Mouse (Mus musculus) frontal cortex, postnatal 10 days (tissue): ENCODE results near the gene Gpcpd1.
"Not testable (repeated sequence)": the region's sequence is repeated elsewhere in the genome, so short reads cannot be mapped to it uniquely, and the experiment has no call there.

Experiments used
- DNase-seq, 2 experiments: peaks; one replicate each; pipeline ENCODE4 v3.0.0; 2022; ENCODE audit warnings: low spot score in 2 of 2, mixed read lengths in 1 of 2

Gpcpd1 gene

DNA sequence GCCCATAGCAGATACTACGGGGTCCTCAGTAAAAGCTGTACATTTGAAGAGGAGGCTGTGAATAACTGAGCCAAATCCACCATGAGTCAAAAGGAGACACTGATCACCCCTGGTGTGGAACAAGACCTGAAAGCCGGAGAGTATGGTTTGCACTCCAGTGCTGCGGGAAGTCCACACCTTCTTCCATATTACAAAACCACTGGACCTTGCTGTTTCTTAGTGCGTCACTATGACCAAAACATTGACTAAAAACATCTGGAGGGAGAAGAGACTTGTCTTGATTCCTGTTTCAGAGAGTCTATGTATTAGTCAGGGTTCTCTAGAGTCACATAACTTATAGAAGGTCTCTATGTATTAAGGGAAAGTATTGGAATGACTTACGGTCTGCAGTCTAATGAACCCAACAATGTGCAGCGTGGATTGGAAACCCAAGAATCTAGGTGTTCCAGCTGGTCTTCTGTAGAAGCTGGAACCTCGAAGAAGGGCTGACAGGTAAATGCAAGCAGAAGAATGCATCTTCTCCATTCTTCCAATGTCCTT, at the start of gene Gpcpd1:
Gene Gpcpd1 (minus strand): TSS at position 490 of the 540 bp plus-strand sequence.
- DNase-seq: no peak

DNA sequence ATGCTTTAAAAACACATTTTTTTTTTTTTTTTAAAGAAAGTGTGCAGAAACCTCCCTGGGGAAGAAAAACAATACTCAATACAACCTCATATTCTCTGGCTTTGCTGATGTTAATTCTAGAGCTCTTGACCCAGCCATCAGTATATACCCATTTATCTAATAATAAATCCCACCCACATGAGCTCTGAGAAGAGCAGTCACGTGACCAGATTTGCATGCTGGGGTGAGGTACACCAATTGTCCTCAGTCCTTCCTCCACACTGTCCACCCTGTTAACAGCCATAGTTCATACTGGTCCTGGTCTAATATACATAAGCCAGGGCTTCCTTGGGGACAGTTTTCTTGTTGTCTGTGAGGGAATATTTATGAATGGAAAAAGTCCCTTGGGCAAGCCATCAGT, 49.0 kb upstream of the Gpcpd1 start:
- DNase-seq: no peak

DNA sequence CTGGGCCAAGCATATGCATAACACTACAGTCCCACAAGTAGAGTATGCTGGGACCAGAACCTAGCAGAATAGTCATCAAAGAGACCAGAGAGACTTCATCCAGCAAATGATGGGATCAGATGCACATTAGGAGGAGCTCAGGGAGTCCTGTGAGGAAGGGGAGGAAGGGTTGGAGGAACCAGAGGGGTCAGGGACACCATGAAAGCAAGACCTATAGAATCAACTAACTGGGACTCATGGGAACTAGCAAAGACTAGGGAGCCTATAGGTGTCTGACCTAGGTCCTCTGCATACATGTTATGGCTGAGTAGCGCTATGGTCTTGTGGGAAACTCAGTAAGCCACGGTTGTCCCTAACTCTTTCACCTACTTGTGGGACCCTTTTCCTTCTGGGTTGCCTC, 41.1 kb upstream of the Gpcpd1 start:
- DNase-seq: no peak

DNA sequence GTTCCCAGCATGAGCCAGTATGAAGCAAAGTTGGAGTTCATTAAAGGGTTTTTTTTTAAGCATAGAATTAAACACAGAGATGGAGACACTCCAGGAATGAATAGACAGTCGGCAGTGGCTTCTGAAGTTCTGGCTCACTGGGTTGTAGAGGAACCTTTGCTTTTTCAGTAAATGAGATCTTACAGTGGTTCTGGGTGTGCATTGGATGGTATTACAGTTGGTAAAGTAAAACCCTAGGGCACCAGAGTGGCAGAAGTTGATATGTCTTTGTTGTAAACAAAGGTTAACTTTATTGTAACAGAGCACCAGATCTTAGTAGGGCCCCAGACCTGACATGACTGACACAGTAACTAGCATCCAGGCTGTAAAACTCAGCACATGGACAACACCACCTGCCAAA, 35.6 kb upstream of the Gpcpd1 start:
- DNase-seq: no peak

DNA sequence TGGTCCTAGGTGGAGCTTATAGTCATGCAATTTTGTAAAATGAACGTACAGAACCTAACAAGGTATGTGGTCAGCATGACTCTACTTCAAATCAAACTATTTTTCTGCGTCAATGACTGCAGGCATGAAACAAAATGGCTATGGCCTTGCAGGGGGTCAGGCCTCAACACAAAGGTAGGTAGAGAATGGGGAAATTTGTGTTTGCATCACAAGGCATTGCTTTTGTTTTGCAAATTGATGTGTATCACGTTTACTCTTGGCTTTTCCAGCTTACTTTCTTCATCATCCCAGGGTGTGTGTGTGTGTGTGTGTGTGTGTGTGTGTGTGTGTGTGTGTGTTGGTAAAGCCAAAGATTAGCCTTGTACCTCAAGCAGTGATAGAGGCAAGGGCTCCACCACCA, 30.2 kb upstream of the Gpcpd1 start:
- DNase-seq: no peak

DNA sequence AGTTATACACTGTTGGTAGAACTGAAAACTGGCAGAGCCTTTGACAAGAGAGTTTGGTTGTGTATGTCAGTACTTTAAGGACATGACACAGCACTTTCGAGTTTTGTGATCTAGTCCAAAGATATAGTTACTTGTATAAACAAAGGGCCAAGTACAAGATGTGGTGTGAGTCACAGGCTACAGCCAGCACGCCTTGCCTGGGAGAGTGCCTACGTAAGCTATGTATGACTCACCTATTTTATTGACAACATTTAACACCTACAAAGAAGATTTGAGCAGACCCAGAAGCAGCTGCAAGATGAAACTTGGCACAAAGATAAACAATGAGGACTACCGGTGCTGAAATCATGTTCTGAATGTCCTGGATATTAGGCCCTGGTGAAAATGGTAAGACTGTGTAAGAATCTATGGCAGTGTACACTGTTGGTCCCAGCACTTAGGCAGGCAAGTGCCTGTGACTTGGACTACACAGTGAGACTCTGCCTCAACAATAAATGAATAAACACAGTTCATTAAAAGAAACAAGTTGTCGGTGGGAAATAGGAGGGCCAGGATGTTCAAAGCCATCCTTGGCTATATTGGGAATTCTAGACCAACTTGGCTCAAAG, 26.2 kb upstream of the Gpcpd1 start:
- no peak for DNase-seq

DNA sequence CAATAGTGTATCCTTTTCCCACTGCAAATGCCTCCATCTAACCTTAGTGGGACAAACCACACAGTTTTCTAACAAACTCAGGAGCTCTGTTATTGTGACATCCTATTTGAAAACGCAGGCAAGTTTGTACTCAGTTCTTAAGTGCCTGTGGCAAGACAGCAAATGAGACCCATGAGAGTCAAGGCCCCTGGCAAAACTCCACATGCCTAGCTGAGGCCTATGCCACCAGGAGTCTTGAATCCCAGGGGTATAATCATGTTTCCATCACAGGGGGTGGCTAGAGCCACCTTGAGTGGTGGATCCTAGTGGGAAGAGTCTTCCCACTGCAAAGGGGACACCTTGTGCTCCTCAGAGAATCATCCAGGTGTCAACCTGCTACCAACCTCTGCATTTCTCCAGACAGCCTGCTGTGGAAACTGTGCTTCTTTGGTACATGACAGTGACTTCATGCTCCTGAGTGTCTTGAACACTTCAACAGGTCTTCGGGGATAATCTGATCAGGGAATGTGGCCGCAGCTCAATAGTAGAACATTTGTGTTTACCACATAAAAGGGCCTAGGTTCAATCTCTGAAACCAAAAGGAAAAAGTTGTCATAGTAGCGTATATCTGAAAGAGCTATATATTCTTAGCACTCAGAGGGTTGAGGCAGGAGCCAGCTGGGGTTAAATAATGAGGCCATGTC, 24.2 kb upstream of the Gpcpd1 start:
- DNase-seq: no peak

DNA sequence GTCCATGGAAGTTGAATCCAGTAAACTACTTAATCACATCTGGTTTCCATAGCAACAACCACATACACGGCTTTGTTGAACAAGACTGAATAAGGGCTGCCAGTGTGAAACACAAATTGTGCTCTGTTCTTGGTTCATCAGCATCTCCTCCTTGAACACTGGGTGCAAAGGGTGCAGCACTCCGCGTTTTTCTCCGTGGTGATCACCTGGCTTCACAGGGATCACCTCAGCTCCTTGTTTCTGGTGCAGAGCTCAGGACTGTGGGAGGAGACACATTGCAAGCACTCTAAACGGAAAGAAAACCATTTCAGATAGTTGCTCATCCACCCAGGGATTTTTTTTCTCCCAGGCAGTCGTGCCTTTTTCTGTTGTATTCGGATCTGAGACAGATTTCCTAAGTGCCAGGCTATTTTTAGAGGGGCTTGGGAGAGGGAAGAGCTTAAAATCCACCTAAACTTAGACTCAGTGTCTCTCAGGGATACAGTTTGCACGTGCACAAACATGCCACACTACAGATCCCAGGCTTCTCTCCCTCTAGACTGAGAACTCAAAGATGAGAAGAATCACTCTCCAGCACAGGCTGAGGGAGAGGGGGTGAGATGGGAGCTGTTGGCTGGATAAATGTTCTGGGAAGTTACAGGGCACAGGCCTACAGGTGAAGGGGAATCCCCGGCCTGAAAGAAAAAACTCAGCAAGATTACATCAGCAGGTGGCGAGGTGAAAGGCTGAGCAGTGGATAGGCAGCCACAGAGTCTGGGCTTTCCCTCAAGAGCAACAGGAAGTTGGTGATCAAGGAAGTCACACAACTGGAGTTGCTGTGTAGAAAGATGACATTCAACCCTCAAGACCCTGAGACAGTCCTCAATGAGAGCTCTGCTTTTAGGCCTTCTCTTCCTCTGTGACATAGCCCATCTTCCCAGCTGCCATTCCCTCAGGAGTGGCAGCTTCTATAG, 19.9 kb upstream of the Gpcpd1 start:
- DNase-seq: peak; percentile 42 to 68

DNA sequence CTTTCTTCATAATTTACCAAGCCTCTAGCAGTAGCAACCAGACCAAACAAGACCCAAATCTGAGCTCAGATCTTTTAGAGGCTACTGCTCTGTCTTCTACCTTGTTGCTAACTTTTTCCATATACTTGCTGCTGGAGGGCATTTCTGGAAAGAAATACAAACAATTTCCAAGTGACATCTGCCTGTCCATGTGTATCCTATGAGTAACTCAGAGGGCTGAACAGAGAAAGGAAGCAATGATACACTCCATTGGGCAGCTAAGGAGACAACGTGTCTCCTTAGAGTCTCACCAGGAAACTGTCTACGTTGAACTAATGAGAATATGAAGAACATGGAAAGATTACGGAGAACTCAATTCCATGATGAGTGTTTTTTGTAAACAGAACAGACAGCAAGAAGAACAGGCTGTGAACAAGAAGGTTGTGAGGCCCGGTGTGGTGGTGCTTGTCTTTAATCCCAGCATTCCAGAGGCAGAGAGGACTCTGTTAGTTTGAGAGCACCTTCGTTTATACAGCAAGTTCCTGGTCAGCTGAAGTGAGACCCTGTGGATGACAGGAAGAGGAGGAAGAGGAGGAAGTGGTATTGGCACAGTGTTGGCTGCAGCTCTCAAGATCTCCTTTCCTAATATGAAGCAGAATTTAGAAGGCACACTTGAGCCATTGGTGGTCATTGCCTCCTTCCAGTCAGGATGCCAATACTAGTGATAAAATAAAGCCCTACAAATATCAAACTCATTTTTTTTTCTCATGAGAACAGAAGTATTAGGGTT, 18.4 kb upstream of the Gpcpd1 start:
- DNase-seq: no peak

DNA sequence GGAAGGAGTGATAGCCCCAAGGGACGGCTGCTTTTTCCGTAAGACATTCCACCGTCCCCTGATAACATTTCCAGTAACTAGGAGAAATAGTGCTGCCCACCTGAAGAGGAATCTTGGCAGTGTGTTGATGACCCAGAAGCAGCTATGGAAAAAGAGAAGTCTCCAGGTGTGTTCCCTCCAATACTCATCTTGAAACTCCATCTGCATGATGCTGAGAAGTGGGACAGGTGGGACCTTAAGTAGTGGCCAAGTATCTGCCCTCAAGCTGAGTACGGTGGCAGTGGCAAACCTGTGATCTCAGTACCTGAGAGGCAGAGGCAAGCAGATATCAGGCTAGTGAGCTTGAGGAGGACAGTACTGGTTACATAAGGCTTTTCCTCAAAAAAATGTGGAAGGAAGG, 17.4 kb upstream of the Gpcpd1 start:
- no peak for DNase-seq

DNA sequence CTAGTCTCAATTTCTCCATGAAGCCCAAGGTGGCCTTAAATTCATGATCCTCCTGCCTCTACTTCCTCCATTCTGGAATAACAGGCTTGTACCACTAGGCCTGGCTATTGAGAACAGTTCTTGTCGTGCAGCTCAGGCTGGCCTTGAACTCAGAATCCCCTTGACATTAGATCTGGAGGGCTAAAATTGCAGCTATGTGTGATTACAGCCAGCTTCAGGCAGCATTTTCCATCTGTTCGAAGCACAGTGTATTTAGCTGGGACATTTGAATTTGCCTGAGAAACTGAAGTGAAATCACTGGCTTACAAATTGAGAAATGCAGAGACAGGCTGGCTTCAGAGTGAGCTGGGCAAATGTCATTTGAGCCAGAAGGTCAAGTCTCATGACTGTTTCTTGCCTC, 16.2 kb upstream of the Gpcpd1 start:
- DNase-seq: no peak

DNA sequence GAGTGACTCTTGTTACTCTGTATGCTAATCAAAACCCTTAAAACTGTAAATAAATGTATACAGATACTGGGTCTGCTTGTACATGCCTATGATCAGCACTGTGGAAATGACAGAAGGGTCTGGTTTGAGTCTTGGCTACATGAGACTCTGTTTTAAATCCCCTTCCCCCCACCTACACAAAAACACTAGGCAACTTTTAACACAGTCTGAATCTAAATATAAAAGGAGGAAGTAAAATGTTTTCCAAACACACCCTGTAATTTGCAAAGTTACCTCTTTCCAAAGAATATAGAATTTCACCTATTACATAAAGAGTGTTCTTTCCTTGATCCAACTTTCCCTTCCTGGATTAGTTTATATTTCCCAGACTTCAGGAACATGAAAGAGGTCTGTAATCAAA, 14.2 kb upstream of the Gpcpd1 start:
- no peak for DNase-seq

DNA sequence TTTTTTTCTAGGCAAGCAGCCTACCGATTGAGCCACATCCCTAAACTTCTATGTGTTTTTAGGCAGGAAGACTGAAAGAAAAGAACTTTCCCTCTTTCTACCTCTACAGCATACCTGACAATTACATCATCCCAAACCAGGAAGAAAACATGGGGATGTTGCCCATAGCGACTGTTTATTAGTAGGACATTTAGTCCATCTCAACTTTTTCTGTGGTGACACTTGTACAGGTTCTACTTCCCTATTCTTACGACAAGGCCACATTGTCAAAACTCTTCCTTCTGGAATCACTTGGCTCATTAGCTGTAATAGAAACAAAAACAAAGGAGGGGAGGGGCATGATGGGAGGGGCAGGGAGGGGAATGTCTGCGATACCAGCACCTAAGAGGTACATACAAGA, 12.6 kb upstream of the Gpcpd1 start:
- no peak for DNase-seq

DNA sequence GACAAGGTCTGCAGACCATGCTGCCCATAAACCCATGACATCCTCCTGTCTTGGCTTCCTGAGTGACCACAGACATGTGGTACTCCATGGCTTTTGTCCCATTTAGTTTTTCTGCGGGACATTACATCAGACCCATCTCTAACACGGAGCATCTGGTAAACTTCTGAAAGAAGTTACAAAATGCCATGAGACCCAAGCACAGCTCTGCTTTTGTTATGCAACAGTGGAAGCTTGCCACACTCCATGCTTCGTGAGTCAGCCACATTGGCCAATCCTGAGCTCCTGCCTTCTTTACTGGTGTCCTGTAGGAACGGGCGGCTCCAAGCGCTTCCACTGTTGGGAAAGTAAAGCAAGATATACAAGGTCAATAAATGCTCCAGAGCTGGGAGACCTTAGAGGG, 11.6 kb upstream of the Gpcpd1 start:
- no peak for DNase-seq

DNA sequence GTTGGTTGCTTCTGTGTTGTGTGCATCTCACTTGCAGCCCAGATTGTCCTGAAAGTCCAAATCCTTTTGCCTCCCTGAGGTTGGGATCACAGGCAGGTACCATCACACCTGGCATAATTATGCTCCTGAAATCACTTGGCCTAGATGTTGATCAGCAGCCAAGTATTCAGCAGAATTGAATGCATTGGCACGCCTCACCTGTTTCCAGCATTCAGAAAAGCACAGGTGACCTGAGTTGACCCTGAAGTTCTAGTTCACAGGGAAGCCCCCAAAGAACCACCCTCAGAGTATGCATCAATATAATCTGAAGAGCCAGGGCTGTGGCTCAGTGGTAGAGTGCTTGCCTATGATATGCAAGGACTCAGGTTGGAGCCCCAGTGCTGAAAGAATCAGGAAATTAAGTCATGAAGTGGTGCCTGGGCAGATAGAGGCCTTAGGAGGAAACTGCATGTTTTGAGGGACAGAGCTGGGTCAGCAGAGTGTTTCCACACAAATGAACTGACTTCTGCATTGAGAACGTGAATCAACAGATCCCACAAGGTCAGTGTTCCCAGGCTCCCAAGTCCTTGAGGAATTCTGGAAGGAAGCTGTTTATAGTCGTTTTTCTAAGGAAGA, 10.4 kb upstream of the Gpcpd1 start:
- no peak for DNase-seq

DNA sequence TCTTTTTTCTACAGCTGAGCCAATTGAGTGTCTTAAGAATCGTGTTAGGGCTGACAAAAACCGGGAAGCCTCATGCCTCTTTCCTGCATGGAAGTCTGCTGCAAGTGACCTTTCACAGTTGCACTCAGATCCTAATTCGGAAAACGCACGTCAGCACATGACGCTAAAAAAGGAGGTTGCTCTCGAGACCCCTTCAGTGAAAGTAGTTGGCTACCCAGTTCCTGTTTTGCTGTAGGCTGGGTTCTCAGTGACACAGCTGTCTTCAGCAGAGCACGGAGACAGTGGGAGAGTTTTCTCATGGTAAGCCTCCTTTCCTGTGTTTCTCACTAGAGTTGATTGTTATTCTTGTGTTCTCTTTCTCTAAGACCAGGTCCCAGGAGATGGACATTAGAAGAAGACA, 9.7 kb upstream of the Gpcpd1 start:
- no peak for DNase-seq

DNA sequence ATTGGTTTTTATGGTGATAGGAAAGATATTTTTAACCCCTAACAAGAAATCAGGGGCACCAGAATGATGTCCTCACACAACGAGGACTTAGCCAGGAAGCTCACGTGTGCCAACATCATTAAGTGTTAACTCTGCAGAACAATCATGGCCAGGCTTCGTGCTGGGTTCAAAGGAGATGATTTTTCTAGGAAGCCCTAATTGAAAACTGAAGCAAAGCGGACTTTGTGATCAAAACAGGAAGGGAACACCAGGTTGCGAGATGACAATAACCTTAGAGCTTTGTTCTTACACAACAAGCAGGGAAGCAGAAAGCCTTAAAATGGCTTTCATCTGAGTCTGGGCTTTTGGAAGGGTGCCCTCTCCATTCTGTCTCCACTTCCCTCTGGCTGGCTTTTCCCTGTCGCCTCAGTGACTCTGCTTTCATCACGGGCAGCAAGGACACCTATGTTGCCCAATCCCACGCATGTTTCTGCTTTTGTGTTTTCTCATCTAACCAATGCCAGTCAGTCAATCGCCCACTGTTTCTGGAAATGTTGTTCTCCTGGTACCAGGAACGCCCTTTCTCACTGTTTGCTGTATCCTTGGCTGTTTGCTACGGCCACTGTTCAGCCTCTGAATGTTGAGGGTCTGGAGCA, 8.2 kb upstream of the Gpcpd1 start:
- DNase-seq: no peak

DNA sequence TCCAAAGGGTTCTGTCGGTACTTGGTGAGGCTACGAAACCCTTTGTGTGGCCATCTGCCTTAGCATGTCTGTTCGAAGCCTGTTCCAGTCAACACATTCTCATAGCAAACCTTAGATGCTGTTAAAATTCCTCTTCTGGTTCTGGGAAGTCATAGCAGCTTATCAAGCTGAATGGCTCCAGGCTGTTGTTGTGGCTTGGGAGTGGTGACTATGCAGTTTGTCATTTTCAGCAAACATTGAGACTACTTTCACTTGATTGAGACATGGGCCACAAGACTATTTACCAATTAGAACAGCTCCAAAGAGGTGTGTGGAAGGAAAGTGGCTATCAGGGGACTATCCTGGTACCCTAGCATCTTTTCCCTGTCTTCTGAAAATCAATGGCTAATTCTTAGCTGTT, 4.6 kb upstream of the Gpcpd1 start:
- no peak for DNase-seq

DNA sequence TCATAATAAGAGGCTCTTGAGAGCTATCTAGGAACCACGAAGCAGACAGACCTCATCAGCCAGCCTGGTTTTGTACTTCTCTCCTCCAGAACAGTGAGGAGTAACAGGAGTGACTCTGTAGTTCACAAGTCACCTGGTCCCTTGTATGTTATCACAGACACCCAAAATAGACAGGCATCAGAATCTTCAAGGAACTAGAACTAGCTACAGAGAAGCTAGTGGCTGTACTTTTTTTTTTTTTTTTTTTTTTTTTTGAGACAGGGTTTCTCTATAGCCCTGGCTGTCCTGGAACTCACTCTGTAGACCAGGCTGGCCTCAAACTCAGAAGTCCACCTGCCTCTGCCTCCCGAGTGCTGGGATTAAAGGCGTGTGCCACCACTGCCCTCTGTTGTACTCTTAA, 4.0 kb upstream of the Gpcpd1 start:
- DNase-seq: not testable (repeated sequence)

DNA sequence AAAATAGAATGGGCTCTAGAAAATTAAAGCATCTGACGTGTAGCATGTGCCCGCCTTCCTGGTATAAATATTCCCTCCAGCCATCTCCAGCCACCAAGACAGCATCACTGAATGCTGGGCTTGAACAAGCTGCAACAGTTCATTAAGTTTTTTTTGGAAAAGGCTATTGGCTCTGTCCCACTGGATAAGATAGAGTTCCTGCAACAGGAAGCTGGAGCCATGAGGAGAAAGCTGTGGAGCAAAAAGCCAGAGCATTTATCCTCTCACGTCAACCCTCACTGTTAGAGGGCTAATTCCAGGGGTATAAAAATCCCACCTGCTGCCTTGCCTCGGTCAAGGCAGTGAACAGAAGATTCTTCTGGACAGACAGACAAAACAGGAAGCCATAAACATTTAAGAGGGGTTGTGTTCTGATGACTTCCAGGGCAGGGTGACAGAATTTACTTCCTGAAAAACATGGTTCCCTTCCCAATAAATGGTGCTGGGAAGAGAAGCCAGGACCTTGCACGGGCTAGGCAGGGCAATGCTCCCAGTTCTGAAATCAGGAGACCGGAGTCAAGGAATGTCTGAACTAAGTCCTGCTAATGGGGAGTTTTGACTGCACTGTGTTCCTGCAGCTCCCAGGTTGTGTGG, 2.5 kb upstream of the Gpcpd1 start:
- DNase-seq: no peak
